Mouse (Mus musculus) liver, embryonic 16.5 days (tissue): ENCODE data around the gene Cdk8. TPM values are rescaled to one million over a fixed set of nuclear protein-coding genes. Genes with fewer than 3 reads are reported as not detected.

Experiments
- ATAC-seq: fragments of 200-750 bp; cut with Nextera tagmentation; 2 replicates; pipeline ENCODE4 v1.8.0; 2017; ENCODE audit warnings: low read depth, mild to moderate bottlenecking, moderate number of reproducible peaks, moderate library complexity
- H3K27ac ChIP-seq: fragments of 300-500 bp; sonication (generic); 2 replicates; pipeline ENCODE4 v1.5.1; 2014; ENCODE audit warnings: mild to moderate bottlenecking, low read length
- H3K27me3 ChIP-seq: fragments of 300-500 bp; sonication (generic); 2 replicates; pipeline ENCODE4 v1.6.1; 2014; ENCODE audit warnings: low read depth, low read length, mixed read lengths; ENCODE audit not compliant: control insufficient read depth, insufficient read depth
- H3K36me3 ChIP-seq: fragments of 300-500 bp; sonication (generic); 2 replicates; pipeline ENCODE4 v1.6.1; 2014; ENCODE audit warnings: mild to moderate bottlenecking; ENCODE audit not compliant: control insufficient read depth, insufficient read depth
- H3K4me1 ChIP-seq: fragments of 300-500 bp; sonication (generic); 2 replicates; pipeline ENCODE4 v1.6.1; 2014; ENCODE audit warnings: low read depth, low read length, mixed read lengths; ENCODE audit not compliant: control insufficient read depth
- H3K4me2 ChIP-seq: fragments of 300-500 bp; sonication (generic); 2 replicates; pipeline ENCODE4 v1.6.1; 2014; ENCODE audit warnings: low read depth, low read length, mixed read lengths
- H3K4me3 ChIP-seq: fragments of 300-500 bp; sonication (generic); 2 replicates; pipeline ENCODE4 v1.5.1; 2014; ENCODE audit warnings: low read depth, mild to moderate bottlenecking, low read length
- H3K9ac ChIP-seq: fragments of 300-500 bp; sonication (generic); 2 replicates; pipeline ENCODE4 v1.6.1; 2014; ENCODE audit warnings: low read depth, low read length
- H3K9me3 ChIP-seq: fragments of 300-500 bp; sonication (generic); replicated peaks from 2 replicates; pipeline ENCODE4 v1.6.1; 2016; ENCODE audit warnings: low read length; ENCODE audit not compliant: control insufficient read depth
- WGBS: fragments of 180-500 bp; shearing (Covaris S2); extraction: QIAGEN DNeasy Blood & Tissue Kit; methylation state at CpG from one replicate; pipeline ENCODE4 v1.1.7; 2014; ENCODE audit not compliant: insufficient replicate concordance; 5-methylcytosine and 5-hydroxymethylcytosine counted together
- polyA plus RNA-seq: library from polyadenylated mRNA; unstranded; fragments of >200 nt; fragmentation: Nextera tagmentation; extraction: Ambion mirVana; gene quantifications from 2 replicates; pipeline ENCODE4 v1.2.1, GENCODE M21; 2015

Gene Cdk8
- polyA plus RNA-seq, 1 experiment from 2014 or later, result 11.5 TPM

DNA sequence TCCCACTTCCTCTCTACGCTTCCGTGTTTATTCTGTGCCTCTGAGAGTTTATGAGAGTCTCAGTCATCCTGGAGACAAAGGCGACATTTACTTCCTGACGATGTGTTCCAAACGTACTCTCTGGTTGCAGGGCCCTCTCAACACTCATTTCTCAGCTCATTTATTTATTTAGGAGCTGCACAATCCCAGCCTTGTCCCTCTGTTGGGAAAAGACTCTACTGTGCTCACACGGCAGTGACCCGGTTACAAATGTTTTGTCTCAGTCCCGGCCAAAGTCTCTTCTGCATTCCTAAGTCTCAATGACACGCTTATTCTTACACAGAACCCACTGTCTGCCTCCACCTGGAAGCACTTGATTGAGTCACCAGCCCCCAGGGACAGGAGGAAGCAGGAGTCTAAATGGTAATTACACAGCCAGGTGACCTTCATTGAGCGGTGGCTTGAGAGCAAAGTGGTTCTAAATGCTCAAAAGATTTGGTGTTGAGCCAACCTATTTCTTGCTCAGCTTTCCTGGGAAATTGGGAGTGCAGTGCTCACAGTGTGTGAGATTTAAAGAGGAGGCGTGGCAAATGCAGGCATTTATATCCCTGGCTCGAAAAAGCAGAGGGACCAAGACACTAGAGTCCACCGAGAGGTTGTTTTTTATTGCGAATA, 84.4 kb downstream of the Cdk8 start:
- H3K9me3 ChIP-seq, result no peaks in the 10 kb centered on the region
- ATAC-seq, result no peak
- peak overlapping the region; percentile 92 for H3K27ac ChIP-seq

GRCm38 (mm10) chr5:146316316-146316715, 85.3 kb downstream of the Cdk8 start:
- peaks cover 58% of the 10 kb centered on the region for H3K4me1 ChIP-seq
- peak overlapping the region; percentile 42 for H3K9ac ChIP-seq

More for the DNA sequence above, 84.4 kb downstream of the Cdk8 start:
- H3K36me3 ChIP-seq, result no peaks in the 10 kb centered on the region
- H3K4me3 ChIP-seq, result no peak overlapping the region
- peak overlapping the region; percentile 1; the same call in 1 of the 2 replicates for H3K9ac ChIP-seq
- H3K27me3 ChIP-seq, result no peaks in the 10 kb centered on the region
- WGBS, result 51% methylated on average over 14 of the region's 14 CpGs
- H3K4me1 ChIP-seq, result peaks cover 54% of the 10 kb centered on the region
- peak overlapping the region; percentile 48 for H3K4me2 ChIP-seq

GRCm38 (mm10) chr5:146318051-146318450, 87.0 kb downstream of the Cdk8 start:
- Histone ChIP-seq H3K4me2 (no peak overlapping the region), H3K9me3 (no peaks in the 10 kb centered on the region), H3K27ac (peak overlapping the region; percentile 92), H3K27me3 (no peaks in the 10 kb centered on the region), H3K36me3 (no peaks in the 10 kb centered on the region), H3K9ac (peak overlapping the region; percentile 24), H3K4me1 (peaks cover 68% of the 10 kb centered on the region), H3K4me3 (no peak overlapping the region)
- WGBS, result 40% methylated on average over 5 of the region's 5 CpGs
- ATAC-seq, result no peak

More at GRCm38 (mm10) chr5:146316316-146316715, 85.3 kb downstream of the Cdk8 start:
- WGBS, result 29% methylated on average over 5 of the region's 5 CpGs
- Histone ChIP-seq H3K27ac (peak overlapping the region; percentile 92), H3K4me3 (no peak overlapping the region), H3K4me2 (peak overlapping the region; percentile 48), H3K27me3 (no peaks in the 10 kb centered on the region), H3K9me3 (no peaks in the 10 kb centered on the region), H3K36me3 (no peaks in the 10 kb centered on the region)
- peak; percentile 95 for ATAC-seq

DNA sequence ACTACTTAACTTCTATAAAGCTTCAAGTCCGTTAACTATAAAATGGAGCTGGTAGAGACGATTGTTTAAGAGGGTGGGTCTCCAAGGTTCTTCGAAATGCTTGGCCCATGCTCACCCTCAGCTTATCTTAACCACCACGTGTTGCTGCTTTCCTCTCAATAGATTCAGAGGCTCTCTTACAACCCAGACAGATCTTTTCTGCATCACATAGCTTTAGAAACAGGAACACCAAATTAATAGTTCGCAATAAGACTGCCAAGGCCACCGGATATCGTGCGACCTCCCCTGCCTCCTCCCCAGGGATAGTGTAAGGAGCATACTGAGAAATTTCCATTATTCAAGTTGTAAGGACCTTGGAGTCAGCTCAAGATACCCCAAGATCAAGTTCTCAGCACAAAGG, 87.4 kb downstream of the Cdk8 start:
- Histone ChIP-seq H3K36me3 (no peaks in the 10 kb centered on the region), H3K9me3 (no peaks in the 10 kb centered on the region), H3K9ac (peak overlapping the region; percentile 24), H3K27ac (peak overlapping the region; percentile 92), H3K4me1 (peaks cover 68% of the 10 kb centered on the region), H3K4me2 (no peak overlapping the region), H3K27me3 (no peaks in the 10 kb centered on the region), H3K4me3 (no peak overlapping the region)
- WGBS, result 38% methylated on average over 8 of the region's 8 CpGs
- ATAC-seq, result peak; percentile 15

- Histone ChIP-seq H3K36me3 (no peaks in the 10 kb centered on the region), H3K27ac (no peak overlapping the region), H3K4me2 (no peak overlapping the region), H3K4me1 (peaks cover 17% of the 10 kb centered on the region), H3K4me3 (no peak overlapping the region), H3K9ac (no peak overlapping the region), H3K9me3 (no peaks in the 10 kb centered on the region), H3K27me3 (no peaks in the 10 kb centered on the region)
- no peak for ATAC-seq
- 65% methylated on average over 10 of the region's 10 CpGs for WGBS
Observed at GRCm38 (mm10) chr5:146328941-146329340, 97.9 kb downstream of the Cdk8 start.

DNA sequence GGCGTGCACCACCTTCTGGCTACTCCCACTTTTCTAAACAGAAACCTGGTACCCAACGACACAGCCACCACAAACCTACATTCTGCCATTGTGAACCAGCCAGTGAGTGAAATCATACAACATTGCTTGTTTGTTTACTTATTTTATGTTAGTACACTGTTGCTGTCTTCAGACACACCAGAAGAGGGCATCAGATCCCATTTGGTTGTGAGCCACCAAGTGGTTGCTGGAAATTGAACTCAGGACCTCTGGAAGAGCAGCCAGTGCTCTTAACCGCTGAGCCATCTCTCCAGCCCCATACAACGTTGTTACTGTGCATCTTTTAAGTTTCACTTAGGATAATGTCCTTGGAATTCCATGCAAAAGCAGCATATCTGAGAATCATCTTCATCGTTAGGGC, 98.5 kb downstream of the Cdk8 start:
- no peak for ATAC-seq

DNA sequence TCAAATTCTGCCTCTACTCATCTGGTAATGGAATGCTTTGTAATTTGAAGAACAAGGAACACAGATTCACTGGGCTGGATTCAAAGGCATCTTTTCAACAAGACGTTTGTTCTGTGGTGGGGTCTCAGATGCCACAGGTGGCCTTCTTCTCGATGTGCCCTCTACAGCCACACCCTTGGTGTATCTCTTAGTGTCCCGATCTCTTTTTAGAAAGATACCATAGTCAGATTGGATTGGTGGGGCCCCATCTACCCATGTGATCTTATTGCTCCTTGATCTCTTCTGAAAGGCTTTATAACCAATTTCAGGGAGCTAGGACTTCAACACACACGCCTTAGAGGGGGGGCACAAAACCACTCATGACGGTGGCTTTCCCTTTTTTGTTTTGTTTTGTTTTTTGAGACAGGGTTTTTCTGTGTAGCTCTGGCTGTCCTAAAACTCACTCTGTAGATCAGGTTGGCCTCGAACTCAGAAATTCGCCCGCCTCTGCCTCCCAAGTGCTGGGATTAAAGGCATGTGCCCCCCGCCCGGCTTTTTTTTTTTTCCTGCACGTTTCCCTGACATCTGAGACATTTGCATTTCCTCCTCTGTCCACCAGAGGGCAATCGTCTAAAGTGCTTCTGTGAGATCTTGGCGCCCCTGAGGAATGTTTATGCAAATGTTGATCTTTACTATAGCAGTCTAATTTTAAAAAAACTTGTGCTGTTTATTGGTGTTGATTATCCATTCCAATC, 99.2 kb downstream of the Cdk8 start:
- Histone ChIP-seq H3K4me3 (peak overlapping the region; percentile 29), H3K9ac (peak overlapping the region; percentile 50), H3K36me3 (no peaks in the 10 kb centered on the region), H3K4me2 (peak overlapping the region; percentile 49), H3K4me1 (peaks cover 22% of the 10 kb centered on the region), H3K27ac (peak overlapping the region; percentile 68; the same call in 1 of the 2 replicates), H3K27me3 (no peaks in the 10 kb centered on the region), H3K9me3 (no peaks in the 10 kb centered on the region)
- WGBS, result 15% methylated on average over 13 of the region's 13 CpGs
- peak; percentile 65 for ATAC-seq

More for the DNA sequence above, 98.5 kb downstream of the Cdk8 start:
- Histone ChIP-seq H3K9me3 (no peaks in the 10 kb centered on the region), H3K27ac (no peak overlapping the region), H3K4me2 (no peak overlapping the region), H3K27me3 (no peaks in the 10 kb centered on the region), H3K4me1 (peaks cover 21% of the 10 kb centered on the region), H3K4me3 (no peak overlapping the region), H3K9ac (no peak overlapping the region), H3K36me3 (no peaks in the 10 kb centered on the region)
- WGBS, result 76% methylated on average over 5 of the region's 5 CpGs

DNA sequence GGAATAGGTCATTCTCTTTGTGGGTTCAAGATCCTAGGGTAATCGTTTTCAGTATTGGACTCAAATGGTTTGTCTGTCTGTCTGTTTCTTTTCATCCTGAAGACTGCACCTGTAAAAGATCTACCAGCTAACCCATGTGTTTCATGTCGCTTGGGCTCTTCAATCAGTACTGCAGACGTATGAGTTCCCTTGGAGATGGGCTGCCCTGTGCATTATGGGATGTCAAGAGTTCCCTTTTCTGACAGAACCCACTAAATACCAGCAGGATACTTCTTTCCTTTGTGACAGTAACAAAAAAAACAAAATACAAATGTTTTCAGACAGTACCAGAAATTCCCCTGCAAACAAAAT, 99.7 kb downstream of the Cdk8 start:
- Histone ChIP-seq H3K4me3 (no peak overlapping the region), H3K36me3 (no peaks in the 10 kb centered on the region), H3K4me2 (no peak overlapping the region), H3K9me3 (no peaks in the 10 kb centered on the region), H3K9ac (no peak overlapping the region), H3K27me3 (no peaks in the 10 kb centered on the region), H3K4me1 (peaks cover 19% of the 10 kb centered on the region), H3K27ac (peak overlapping the region; percentile 68)
- 29% methylated on average over 3 of the region's 3 CpGs for WGBS
- ATAC-seq, result no peak

DNA sequence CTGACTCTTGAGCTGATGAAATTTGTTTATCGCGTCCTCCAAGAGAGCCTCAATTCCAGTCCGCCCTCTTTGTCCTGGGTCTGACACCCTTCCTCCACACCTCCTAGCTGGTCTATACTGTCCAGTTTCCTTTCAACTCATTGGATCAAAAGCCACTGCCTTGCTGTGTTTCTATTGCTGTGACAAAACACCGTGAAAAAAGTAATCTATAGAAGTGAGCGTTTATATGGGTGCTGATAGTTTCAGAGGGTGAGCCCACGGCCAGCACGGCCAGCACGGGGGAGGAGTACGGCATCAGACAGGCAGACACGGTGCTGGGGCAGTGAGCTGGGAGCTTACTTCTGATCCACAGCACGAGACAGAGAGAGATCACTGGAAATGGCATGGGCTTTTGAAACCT, 100.1 kb downstream of the Cdk8 start:
- Histone ChIP-seq H3K27me3 (no peaks in the 10 kb centered on the region), H3K4me1 (peaks cover 19% of the 10 kb centered on the region), H3K9ac (no peak overlapping the region), H3K36me3 (no peaks in the 10 kb centered on the region), H3K9me3 (no peaks in the 10 kb centered on the region), H3K27ac (peak overlapping the region; percentile 68), H3K4me3 (no peak overlapping the region), H3K4me2 (no peak overlapping the region)
- WGBS, result 76% methylated on average over 11 of the region's 11 CpGs
- no peak for ATAC-seq
